20 mouse cellular contexts compared by ENCODE assay signal in genomic region chr7:96890987-96891386, GRCm38 (mm10).
DNase-seq lines count a peak whose midpoint lies in the region; ATAC-seq lines count a peak whose summit lies in the region.
"Had no signal": no experiment of that assay in that cellular context is flagged by ENCODE, and none has a peak within 500 bp of the region (broad histone marks: within the 10 kb centered on the region; RNA-seq: fewer than 3 reads in every experiment).

No protein-coding gene starts in this region.

- no peak overlapping the region for H3K4me2 ChIP-seq in midbrain, embryonic 12.5 days (replicated peaks)
- H3K4me2 ChIP-seq in midbrain, embryonic 11.5 days = no peak overlapping the region
- no peak overlapping the region for H3K4me2 ChIP-seq in hindbrain, embryonic 13.5 days
- no peak overlapping the region for H3K4me2 ChIP-seq in midbrain, embryonic 14.5 days (ENCODE audit: low read length)
- no peak overlapping the region for H3K4me2 ChIP-seq in neural tube, embryonic 15.5 days
- H3K4me2 ChIP-seq: embryonic facial prominence, embryonic 13.5 days; heart, embryonic 13.5 days; liver, embryonic 15.5 days; stomach, embryonic 15.5 days had no signal

- H3K27me3 ChIP-seq in midbrain, embryonic 12.5 days = no peaks in the 10 kb centered on the region
- H3K27me3 ChIP-seq in midbrain, embryonic 11.5 days (ENCODE audit: control insufficient read depth, insufficient read depth, low read length) = no peaks in the 10 kb centered on the region
- H3K27me3 ChIP-seq in hindbrain, embryonic 13.5 days = no peaks in the 10 kb centered on the region
- H3K27me3 ChIP-seq in midbrain, embryonic 14.5 days (ENCODE audit: control insufficient read depth, insufficient read depth, low read length) = no peaks in the 10 kb centered on the region
- no peaks in the 10 kb centered on the region for H3K27me3 ChIP-seq in neural tube, embryonic 15.5 days (replicated peaks)
- H3K27me3 ChIP-seq: embryonic facial prominence, embryonic 13.5 days; heart, embryonic 13.5 days; liver, embryonic 15.5 days; stomach, embryonic 15.5 days had no signal

- ATAC-seq in midbrain, embryonic 12.5 days (ENCODE audit: low FRiP score, low read depth) = no peak
- no peak for ATAC-seq in midbrain, embryonic 11.5 days (ENCODE audit: low FRiP score)
- 0 out of 2 replicates have a peak, but pooled peaks have one; percentile 30 for ATAC-seq in hindbrain, embryonic 13.5 days (ENCODE audit: low FRiP score)
- ATAC-seq in midbrain, embryonic 14.5 days (ENCODE audit: low FRiP score, low TSS enrichment) = no peak
- peak; percentile 56; the same call in 1 of the 2 replicates for ATAC-seq in neural tube, embryonic 15.5 days (ENCODE audit: low FRiP score)
- no peak for ATAC-seq in activated CD4-positive, CD25-positive, alpha-beta regulatory T cell, adult 4 months

- DNase-seq in midbrain, embryonic 11.5 days (ENCODE audit: low spot score, missing footprints) = no peak
- DNase-seq in midbrain, embryonic 14.5 days = peak; percentile 70
- DNase-seq in kidney, adult 11 months = no peak
- DNase-seq: adrenal gland, postnatal 14 days; cerebellum, adult 11-12 months; cerebellum, postnatal 14 days; kidney, adult 9 months; kidney, postnatal 25 days; layer of hippocampus, adult 9-11 months; right cerebral cortex, postnatal 25 days; thymus, adult 2 months had no signal

- 70% methylated on average over 10 of the region's 10 CpGs for WGBS in midbrain, embryonic 12.5 days
- WGBS in midbrain, embryonic 11.5 days = 83% methylated on average over 10 of the region's 10 CpGs
- 34% methylated on average over 10 of the region's 10 CpGs for WGBS in hindbrain, embryonic 13.5 days
- WGBS in midbrain, embryonic 14.5 days = 36% methylated on average over 10 of the region's 10 CpGs
- 38% methylated on average over 10 of the region's 10 CpGs for WGBS in neural tube, embryonic 15.5 days

- H3K9ac ChIP-seq in midbrain, embryonic 12.5 days (replicated peaks) = no peak overlapping the region
- H3K9ac ChIP-seq in midbrain, embryonic 11.5 days (ENCODE audit: low read length) = no peak overlapping the region
- H3K9ac ChIP-seq in hindbrain, embryonic 13.5 days = no peak overlapping the region
- no peak overlapping the region for H3K9ac ChIP-seq in midbrain, embryonic 14.5 days (replicated peaks; ENCODE audit: low read length)
- no peak overlapping the region for H3K9ac ChIP-seq in neural tube, embryonic 15.5 days (replicated peaks)
- H3K9ac ChIP-seq: embryonic facial prominence, embryonic 13.5 days; heart, embryonic 13.5 days; liver, embryonic 15.5 days; stomach, embryonic 15.5 days had no signal

- peak overlapping the region; percentile 50; the same call in 1 of the 2 replicates for H3K27ac ChIP-seq in midbrain, embryonic 12.5 days (replicated peaks)
- no peak overlapping the region for H3K27ac ChIP-seq in midbrain, embryonic 11.5 days (ENCODE audit: low read depth, low read length)
- peak overlapping the region; percentile 71 for H3K27ac ChIP-seq in hindbrain, embryonic 13.5 days
- H3K27ac ChIP-seq in midbrain, embryonic 14.5 days (replicated peaks; ENCODE audit: low read depth, low read length) = peak overlapping the region; percentile 45
- peak overlapping the region; percentile 69 for H3K27ac ChIP-seq in neural tube, embryonic 15.5 days (replicated peaks)
- H3K27ac ChIP-seq: embryonic facial prominence, embryonic 13.5 days; heart, embryonic 13.5 days; liver, embryonic 15.5 days; macrophage; stomach, embryonic 15.5 days had no signal

- H3K36me3 ChIP-seq in midbrain, embryonic 12.5 days = peaks cover 44% of the 10 kb centered on the region
- peaks cover 17% of the 10 kb centered on the region for H3K36me3 ChIP-seq in midbrain, embryonic 11.5 days (ENCODE audit: control insufficient read depth, insufficient read depth, low read length)
- H3K36me3 ChIP-seq in hindbrain, embryonic 13.5 days = peaks cover 33% of the 10 kb centered on the region
- peaks cover 30% of the 10 kb centered on the region for H3K36me3 ChIP-seq in midbrain, embryonic 14.5 days (ENCODE audit: control insufficient read depth, insufficient read depth, low read length)
- H3K36me3 ChIP-seq in neural tube, embryonic 15.5 days = peaks cover 29% of the 10 kb centered on the region
- H3K36me3 ChIP-seq: liver, embryonic 15.5 days had no signal

- H3K9me3 ChIP-seq in midbrain, embryonic 12.5 days = no peaks in the 10 kb centered on the region
- H3K9me3 ChIP-seq in midbrain, embryonic 11.5 days (ENCODE audit: control insufficient read depth, low read length) = no peaks in the 10 kb centered on the region
- no peaks in the 10 kb centered on the region for H3K9me3 ChIP-seq in hindbrain, embryonic 13.5 days
- H3K9me3 ChIP-seq in midbrain, embryonic 14.5 days (ENCODE audit: control insufficient read depth, low read length) = no peaks in the 10 kb centered on the region
- no peaks in the 10 kb centered on the region for H3K9me3 ChIP-seq in neural tube, embryonic 15.5 days (replicated peaks)
- H3K9me3 ChIP-seq: embryonic facial prominence, embryonic 13.5 days; heart, embryonic 13.5 days; liver, embryonic 15.5 days; stomach, embryonic 15.5 days had no signal

- H3K4me3 ChIP-seq in midbrain, embryonic 12.5 days = no peak overlapping the region
- no peak overlapping the region for H3K4me3 ChIP-seq in midbrain, embryonic 11.5 days (ENCODE audit: low read depth, low read length)
- no peak overlapping the region for H3K4me3 ChIP-seq in hindbrain, embryonic 13.5 days
- no peak overlapping the region for H3K4me3 ChIP-seq in midbrain, embryonic 14.5 days (replicated peaks; ENCODE audit: low read depth, low read length)
- H3K4me3 ChIP-seq in neural tube, embryonic 15.5 days (replicated peaks) = no peak overlapping the region
- H3K4me3 ChIP-seq: embryonic facial prominence, embryonic 13.5 days; heart, embryonic 13.5 days; liver, embryonic 15.5 days; stomach, embryonic 15.5 days had no signal

- peaks cover 21% of the 10 kb centered on the region for H3K4me1 ChIP-seq in midbrain, embryonic 12.5 days
- peaks cover 3% of the 10 kb centered on the region; the same call in 1 of the 2 replicates for H3K4me1 ChIP-seq in midbrain, embryonic 11.5 days (ENCODE audit: control insufficient read depth, insufficient read depth, low read length)
- H3K4me1 ChIP-seq in hindbrain, embryonic 13.5 days (replicated peaks) = peaks cover 40% of the 10 kb centered on the region
- H3K4me1 ChIP-seq in midbrain, embryonic 14.5 days (ENCODE audit: control insufficient read depth, insufficient read depth, low read length) = peaks cover 21% of the 10 kb centered on the region
- peaks cover 23% of the 10 kb centered on the region for H3K4me1 ChIP-seq in neural tube, embryonic 15.5 days
- H3K4me1 ChIP-seq: heart, embryonic 13.5 days; liver, embryonic 15.5 days; stomach, embryonic 15.5 days had no signal

Comparison
In these comparisons a context has a peak if more than half of its experiments do, and no peak if none do; other contexts are left out.
1. ATAC-seq: peak in hindbrain, embryonic 13.5 days (single experiment) and neural tube, embryonic 15.5 days (single experiment); none in midbrain, embryonic 12.5 days (single experiment), midbrain, embryonic 11.5 days (single experiment), midbrain, embryonic 14.5 days (single experiment) and activated CD4-positive, CD25-positive, alpha-beta regulatory T cell, adult 4 months (single experiment).